ENCODE assay signal across 8 mouse cellular contexts in genomic region chr8:110726893-110727292, GRCm38 (mm10). TPM values are rescaled to one million over a fixed set of nuclear protein-coding genes. Genes with fewer than 3 reads are reported as not detected.
DNase-seq lines count a peak whose midpoint lies in the region; ATAC-seq and TF ChIP-seq lines count a peak whose summit lies in the region.

No protein-coding gene starts in this region.

- peak; percentile 17; the same call in 1 of the 2 replicates for ATAC-seq in kidney, embryonic 14.5 days (ENCODE audit: low FRiP score, low TSS enrichment)
- peak; percentile 51; the same call in 1 of the 2 replicates for ATAC-seq in megakaryocyte, adult 5-6 weeks (ENCODE audit: poor library complexity, severe bottlenecking)
- ATAC-seq in stomach, postnatal 0 days (ENCODE audit: low FRiP score, low TSS enrichment) = 0 out of 2 replicates have a peak, but pooled peaks have one; percentile 16

- no peaks in the 10 kb centered on the region for H3K27me3 ChIP-seq in cerebellum, adult 2 months (ENCODE audit: control insufficient read depth, insufficient read depth, low read length)
- H3K27me3 ChIP-seq in kidney, embryonic 14.5 days (ENCODE audit: control insufficient read depth, insufficient read depth, low read length) = no peaks in the 10 kb centered on the region
- no peaks in the 10 kb centered on the region for H3K27me3 ChIP-seq in stomach, postnatal 0 days (ENCODE audit: control insufficient read depth, insufficient read depth, low read length)

- peaks cover 51% of the 10 kb centered on the region for H3K36me3 ChIP-seq in kidney, embryonic 14.5 days (ENCODE audit: control insufficient read depth, insufficient read depth, low read length)
- peaks cover 34% of the 10 kb centered on the region for H3K36me3 ChIP-seq in stomach, postnatal 0 days (ENCODE audit: control insufficient read depth, insufficient read depth, low read length)

- peak; percentile 57 for TF ChIP-seq CTCF in cerebellum, adult 2 months (IDR thresholded peaks at IDR 0.05; ENCODE audit: borderline replicate concordance, insufficient read depth, low read depth, low read length)
- TF ChIP-seq CTCF in stomach, postnatal 0 days (IDR thresholded peaks at IDR 0.05; ENCODE audit: low read depth) = peak; percentile 87

- H3K27ac ChIP-seq in cerebellum, adult 2 months (ENCODE audit: insufficient read depth, low read length) = no peak overlapping the region
- no peak overlapping the region for H3K27ac ChIP-seq in kidney, embryonic 14.5 days (ENCODE audit: low read depth, low read length)
- H3K27ac ChIP-seq in stomach, postnatal 0 days (replicated peaks) = no peak overlapping the region

- H3K4me1 ChIP-seq in cerebellum, adult 2 months (ENCODE audit: control insufficient read depth, insufficient read depth, low read length) = peaks cover 43% of the 10 kb centered on the region
- peaks cover 45% of the 10 kb centered on the region for H3K4me1 ChIP-seq in kidney, embryonic 14.5 days (ENCODE audit: control insufficient read depth, insufficient read depth, low read length)
- 0 out of 2 replicates have a peak, but pooled peaks cover 3% of the 10 kb centered on the region for H3K4me1 ChIP-seq in stomach, postnatal 0 days (replicated peaks; ENCODE audit: control insufficient read depth, insufficient read depth)

- no peak overlapping the region for H3K4me2 ChIP-seq in kidney, embryonic 14.5 days (replicated peaks; ENCODE audit: low read depth, low read length)
- no peak overlapping the region for H3K4me2 ChIP-seq in stomach, postnatal 0 days (replicated peaks; ENCODE audit: low read depth)

- no peak overlapping the region for H3K4me3 ChIP-seq in cerebellum, adult 2 months (replicated peaks; ENCODE audit: insufficient read depth, low read depth, low read length)
- no peak overlapping the region for H3K4me3 ChIP-seq in kidney, embryonic 14.5 days (ENCODE audit: low read length)
- no peak overlapping the region for H3K4me3 ChIP-seq in stomach, postnatal 0 days (ENCODE audit: low read depth, low read length)

- no peaks in the 10 kb centered on the region for H3K9me3 ChIP-seq in kidney, embryonic 14.5 days (ENCODE audit: control insufficient read depth, low read length)
- no peaks in the 10 kb centered on the region for H3K9me3 ChIP-seq in stomach, postnatal 0 days (ENCODE audit: control insufficient read depth, low read length)

- 3% methylated on average over 18 of the region's 18 CpGs for WGBS in cerebellum, adult 2 months
- 18% methylated on average over 18 of the region's 18 CpGs for WGBS in kidney, embryonic 14.5 days
- WGBS in stomach, postnatal 0 days = 21% methylated on average over 18 of the region's 18 CpGs

- TF ChIP-seq EP300 in stomach, postnatal 0 days (optimal IDR thresholded peaks at IDR 0.05) = no peak

- H3K9ac ChIP-seq in kidney, embryonic 14.5 days (ENCODE audit: low read depth, low read length) = no peak overlapping the region
- no peak overlapping the region for H3K9ac ChIP-seq in stomach, postnatal 0 days (ENCODE audit: low read length)

- TF ChIP-seq POLR2A in cerebellum, adult 2 months (IDR thresholded peaks at IDR 0.05; ENCODE audit: borderline replicate concordance, insufficient read depth, low read length) = no peak

- DNase-seq in cerebellum, adult 11-12 months = peak; percentile 69
- no peak for DNase-seq in cerebellum, adult 11 months
- peak; percentile 52 to 58 for DNase-seq in B cell, adult 2 months
- peak; percentile 65 to 76 for DNase-seq in cerebellum, adult 2 months
- DNase-seq in forelimb bud, embryonic 11.5 days (ENCODE audit: low read depth, low spot score) = peak; percentile 57
- DNase-seq in stomach, postnatal 0 days (ENCODE audit: low spot score) = peak; percentile 64

RNA-seq across cellular contexts. Expression of gene Mtss1l, which starts 5.6 kb away (rescaled TPM):
- 257 and 288 TPM in 2 replicates for polyA plus RNA-seq in cerebellum, adult 2 months (2012; rRNA removed)
- polyA plus RNA-seq in kidney, embryonic 14.5 days (2014; fragmentation: Nextera tagmentation; extraction: Ambion mirVana) = 11.2 and 11.4 TPM in 2 replicates
- 0.80 and 0.85 TPM in 2 replicates for total RNA-seq in megakaryocyte, adult 5-6 weeks (2015)
- 0.04 and 0.41 TPM in 2 replicates for total RNA-seq in megakaryocyte, adult 5-6 weeks (2017)
- 5.7 and 7.5 TPM in 2 replicates for polyA plus RNA-seq in stomach, postnatal 0 days (2015; fragmentation: Nextera tagmentation; extraction: Ambion mirVana)

Comparison
In these comparisons a context has a peak if more than half of its experiments do, and no peak if none do; other contexts are left out.
1. RNA of gene Mtss1l, which starts 5.6 kb away (polyA plus RNA-seq): 257 to 288 TPM in cerebellum, adult 2 months; 11.2 to 11.4 TPM in kidney, embryonic 14.5 days and 5.7 to 7.5 TPM in stomach, postnatal 0 days; every median in the first group is over 10 times any median in the second.
2. Peak in every context shown above with its lines, with median percentiles within 50 percentile points of each other: ATAC-seq.